Mouse (Mus musculus): Measurements from ENCODE around the gene Snapc3.

DNA sequence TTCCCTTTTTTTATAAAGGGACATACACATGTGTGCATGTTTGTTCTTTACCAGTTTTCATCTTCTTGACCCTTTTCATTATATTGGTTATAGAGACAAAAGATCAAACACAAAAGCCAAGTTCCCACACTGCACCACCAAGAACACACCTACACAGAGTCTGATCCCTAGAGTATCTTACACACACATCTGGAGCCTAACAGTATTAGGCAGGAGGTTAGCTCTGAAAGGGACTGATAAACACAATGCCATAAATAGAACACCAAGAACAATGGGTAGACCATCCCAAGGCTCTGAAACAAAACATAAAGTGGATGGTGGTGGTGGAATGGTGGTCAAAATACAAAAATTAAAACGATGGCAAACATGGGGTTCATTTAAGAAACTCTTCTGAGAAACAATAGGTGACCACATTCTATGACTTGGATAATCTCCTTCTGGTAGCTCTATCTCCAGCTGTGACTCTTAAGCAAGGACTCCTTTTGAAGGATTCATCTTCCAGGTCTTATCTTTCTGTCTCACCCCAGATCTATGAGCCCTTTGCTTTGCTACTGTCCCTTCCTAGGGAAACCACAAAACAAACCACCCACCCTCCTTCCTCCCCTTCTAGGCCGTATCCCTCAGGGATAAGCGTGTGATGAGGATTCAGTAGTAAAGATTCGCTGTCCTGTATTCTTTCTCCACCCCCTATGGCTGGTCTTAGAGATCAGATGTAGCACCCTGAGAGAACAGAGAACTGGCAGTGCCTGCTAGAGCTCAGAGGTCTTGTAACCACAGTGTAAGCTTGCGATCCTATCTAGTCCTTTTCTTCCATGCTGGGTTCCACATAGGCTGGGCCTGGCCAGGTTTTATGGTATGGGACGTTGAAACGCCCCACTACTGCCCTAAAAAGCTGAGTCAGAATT is 16.6 kb upstream of the Snapc3 start:
- TF ChIP-seq CTCF (IDR thresholded peaks at IDR 0.05; ENCODE audit: control insufficient read depth, insufficient read depth, low read length) (no peak), POLR2A (IDR thresholded peaks at IDR 0.05; ENCODE audit: borderline replicate concordance, control insufficient read depth, low read depth, low read length) (no peak)

Measured in bone marrow, adult 2 months (tissue).